Mouse (Mus musculus) CH12F3 (cell line): ENCODE measurements around the gene Bdnf.

Experiments
- in situ Hi-C: fragments of 300-500 bp; cut with MboI; formaldehyde crosslinking; loops from 2 replicates; pipeline ENCODE4 v1.14.3; 2020; ENCODE audit warnings: low sequenced_read_pairs

The Bdnf gene

DNA sequence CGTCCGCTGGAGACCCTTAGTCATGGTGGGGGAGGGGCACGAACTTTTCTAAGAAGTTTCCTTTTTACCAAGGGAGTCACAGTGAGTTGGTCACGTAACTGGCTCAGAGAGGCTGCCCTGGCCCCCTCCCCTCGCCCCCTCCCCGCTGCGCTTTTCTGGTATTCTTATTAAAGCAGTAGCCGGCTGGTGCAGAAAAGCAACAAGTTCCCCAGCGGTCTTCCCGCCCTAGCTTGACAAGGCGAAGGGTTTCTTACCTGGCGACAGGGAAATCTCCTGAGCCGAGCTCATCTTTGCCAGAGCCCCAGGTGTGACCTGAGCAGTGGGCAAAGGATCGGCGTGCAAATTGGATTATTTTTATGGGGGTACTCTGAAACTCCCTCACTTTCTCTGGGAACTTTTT is at the start of gene Bdnf:
Bdnf (plus strand) TSS at position 169 of the 400 bp plus-strand sequence.
- in situ Hi-C loops = no loop called here

DNA sequence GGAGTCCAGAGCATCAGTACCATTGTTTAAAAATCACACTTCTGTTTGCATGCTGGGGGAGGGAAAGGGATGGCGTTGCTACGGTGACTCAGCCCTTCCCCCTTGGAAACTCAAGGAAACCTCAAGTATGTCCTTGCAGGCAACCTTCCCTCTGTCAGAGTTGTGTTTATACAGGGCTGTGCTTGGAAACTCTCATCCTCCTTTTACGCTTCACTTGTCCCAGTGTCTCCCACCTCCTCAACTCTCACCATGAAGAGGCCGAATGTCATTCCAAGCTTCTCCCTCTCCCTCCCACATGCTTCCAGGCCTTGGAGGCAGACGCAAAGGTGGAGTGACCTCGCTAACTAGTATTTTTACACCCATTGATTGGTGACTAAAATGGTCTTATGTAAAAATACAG is 47.6 kb upstream of the Bdnf start:
- in situ Hi-C loops = no loop called here

DNA sequence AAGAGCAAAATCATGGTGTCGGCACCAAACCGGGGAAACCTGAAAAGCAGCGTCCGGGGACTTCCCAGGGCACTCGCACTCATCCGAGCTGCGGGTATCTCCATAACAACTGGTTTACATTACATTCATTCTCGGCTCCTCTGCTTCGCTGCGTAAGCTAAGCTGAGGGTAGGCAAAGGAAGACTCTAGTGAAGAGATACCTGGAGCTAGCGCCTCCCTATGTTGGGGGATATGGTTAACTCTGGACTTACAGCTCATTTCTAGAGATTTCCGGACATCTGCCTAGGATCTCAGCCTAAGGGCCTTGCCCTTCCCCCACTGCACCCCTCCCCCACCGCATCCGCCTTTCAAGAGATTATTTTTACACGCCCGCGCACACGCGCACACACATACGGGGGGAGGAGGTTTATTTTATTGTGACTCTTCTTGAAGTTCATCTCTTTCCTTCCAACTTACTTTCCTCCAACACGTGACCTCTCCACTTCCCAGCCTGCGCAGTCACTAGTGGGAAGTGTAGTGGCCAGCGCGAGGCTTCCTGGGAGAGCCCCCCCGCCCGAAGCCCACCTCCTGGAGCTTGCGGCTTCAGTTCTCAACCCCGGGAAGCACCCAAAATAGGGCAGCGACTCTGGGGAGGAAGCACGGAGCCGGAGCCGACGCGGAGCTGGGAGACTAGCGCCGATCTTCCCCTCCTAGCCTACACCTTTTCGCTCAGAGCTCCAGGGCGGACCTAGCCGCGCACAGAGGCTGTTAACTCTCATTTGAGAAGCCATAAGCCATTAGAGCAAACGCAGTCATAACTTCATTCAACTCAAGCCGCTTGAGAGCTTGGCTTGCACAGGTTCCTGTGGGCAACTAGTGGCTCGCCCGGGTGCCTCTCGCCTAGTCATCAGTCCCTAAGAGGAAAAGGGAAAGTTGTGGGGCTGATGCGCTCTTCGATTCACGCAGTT is 718 bp upstream of the Bdnf start:
- in situ Hi-C loops = no loop called here

DNA sequence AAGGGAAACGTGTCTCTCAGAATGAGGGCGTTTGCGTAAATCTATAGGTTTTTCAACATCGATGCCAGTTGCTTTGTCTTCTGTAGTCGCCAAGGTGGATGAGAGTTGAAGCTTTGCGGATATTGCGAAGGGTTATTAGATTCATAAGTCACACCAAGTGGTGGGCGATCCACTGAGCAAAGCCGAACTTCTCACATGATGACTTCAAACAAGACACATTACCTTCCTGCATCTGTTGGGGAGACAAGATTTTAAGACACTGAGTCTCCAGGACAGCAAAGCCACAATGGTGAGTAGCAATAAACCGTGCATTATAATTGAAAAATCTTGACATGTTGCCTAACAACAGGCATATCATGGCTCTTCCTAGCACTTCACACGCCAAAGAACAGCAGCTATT is 551 bp downstream of the Bdnf start:
- in situ Hi-C loops = no loop called here

GRCm38 (mm10) chr2:109675973-109676617 is 1.6 kb downstream of the Bdnf start:
- in situ Hi-C loops = no loop called here

DNA sequence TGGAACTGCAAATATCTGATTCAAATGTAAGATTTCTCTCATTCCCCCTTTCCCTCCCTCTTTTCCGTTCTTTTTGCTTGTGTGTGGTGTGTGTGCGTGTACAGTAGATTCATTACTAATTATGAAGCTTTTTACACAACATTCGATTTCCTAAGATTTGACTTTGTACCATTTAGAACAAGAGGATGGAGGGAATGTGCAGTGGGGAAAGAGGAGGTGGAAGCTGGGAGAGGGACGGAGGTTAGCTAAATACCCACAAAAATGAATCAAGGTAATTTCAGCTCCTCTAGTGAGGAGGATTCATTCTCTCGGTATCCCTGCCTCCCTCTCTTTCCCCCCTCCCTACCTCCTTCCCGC is 2.1 kb downstream of the Bdnf start:
- in situ Hi-C loops = no loop called here

- in situ Hi-C loops = no loop called here
Measured at GRCm38 (mm10) chr2:109677221-109678089, 3.0 kb downstream of the Bdnf start.

DNA sequence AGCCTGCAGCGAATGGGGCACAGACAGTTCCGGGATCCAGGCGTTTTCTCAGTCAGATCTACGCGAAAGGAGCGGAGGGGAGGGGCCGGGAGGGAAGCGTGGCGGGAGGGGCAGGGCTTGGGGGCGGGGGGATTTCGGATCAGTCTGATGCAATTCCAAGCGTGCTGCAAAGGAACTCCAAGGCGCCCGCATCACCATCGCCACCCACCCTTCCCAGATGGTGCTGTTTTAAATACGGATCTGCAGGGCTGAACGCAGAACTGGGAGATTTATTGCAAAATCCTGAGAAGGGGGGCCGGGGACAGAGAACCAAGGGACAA is 3.5 kb downstream of the Bdnf start:
- in situ Hi-C loops = no loop called here

GRCm38 (mm10) chr2:109678454-109678853 is 4.0 kb downstream of the Bdnf start:
- in situ Hi-C loops = no loop called here

GRCm38 (mm10) chr2:109679446-109679845 is 4.9 kb downstream of the Bdnf start:
- in situ Hi-C loops = no loop called here

- in situ Hi-C loops = no loop called here
Measured at GRCm38 (mm10) chr2:109681071-109681470, 6.6 kb downstream of the Bdnf start.

DNA sequence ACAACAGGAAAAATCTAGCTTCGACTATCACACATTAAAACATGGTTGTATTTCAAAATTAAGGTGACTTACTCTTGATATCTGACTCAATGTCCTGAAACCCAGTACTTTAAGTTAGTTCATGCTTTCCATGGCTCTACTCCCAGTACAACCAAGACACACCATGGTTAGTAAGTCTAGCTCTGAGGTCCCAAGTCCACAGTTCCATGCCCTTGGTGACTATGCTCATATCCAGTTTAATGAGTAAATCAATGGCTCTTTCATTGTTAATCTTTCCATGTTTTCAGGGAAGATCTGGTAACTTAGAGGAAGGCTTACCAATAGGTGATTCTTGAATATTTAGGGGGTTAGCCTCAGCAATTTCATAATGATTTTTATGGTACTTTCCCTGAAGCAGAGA is 14.2 kb downstream of the Bdnf start:
- in situ Hi-C loops = no loop called here

DNA sequence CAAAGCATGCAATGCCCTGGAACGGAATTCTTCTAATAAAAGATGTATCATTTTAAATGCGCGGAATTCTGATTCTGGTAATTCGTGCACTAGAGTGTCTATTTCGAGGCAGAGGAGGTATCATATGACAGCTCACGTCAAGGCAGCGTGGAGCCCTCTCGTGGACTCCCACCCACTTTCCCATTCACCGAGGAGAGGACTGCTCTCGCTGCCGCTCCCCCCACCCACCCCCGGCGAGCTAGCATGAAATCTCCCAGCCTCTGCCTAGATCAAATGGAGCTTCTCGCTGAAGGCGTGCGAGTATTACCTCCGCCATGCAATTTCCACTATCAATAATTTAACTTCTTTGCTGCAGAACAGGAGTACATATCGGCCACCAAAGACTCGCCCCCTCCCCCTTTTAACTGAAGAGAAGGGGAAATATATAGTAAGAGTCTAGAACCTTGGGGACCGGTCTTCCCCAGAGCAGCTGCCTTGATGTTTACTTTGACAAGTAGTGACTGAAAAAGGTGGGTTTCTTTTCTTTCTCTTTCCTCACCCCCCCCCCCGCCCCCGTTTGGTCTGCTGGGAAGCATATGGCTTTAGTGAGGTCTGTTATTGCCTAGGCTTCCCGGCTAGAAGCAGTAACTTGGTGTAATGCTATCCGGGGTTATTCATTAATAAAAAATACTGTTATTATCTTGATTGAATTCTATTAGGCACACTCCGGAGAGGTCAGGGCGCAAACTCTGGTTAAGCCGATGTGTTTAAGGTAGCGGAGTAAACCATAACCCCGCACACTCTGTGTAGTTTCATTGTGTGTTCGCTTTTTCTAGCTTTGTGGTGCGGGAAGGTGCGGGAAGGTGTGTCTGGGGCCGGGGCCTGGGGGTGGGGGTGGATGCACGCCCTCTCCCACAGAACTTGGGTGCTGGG is 18.0 kb downstream of the Bdnf start:
- in situ Hi-C loops = no loop called here

GRCm38 (mm10) chr2:109693178-109694115 is 18.9 kb downstream of the Bdnf start:
- in situ Hi-C loops = no loop called here

GRCm38 (mm10) chr2:109694116-109694837 is 19.8 kb downstream of the Bdnf start:
- in situ Hi-C loops = no loop called here

- in situ Hi-C loops = no loop called here
Measured at GRCm38 (mm10) chr2:109694838-109695225, 20.3 kb downstream of the Bdnf start.

DNA sequence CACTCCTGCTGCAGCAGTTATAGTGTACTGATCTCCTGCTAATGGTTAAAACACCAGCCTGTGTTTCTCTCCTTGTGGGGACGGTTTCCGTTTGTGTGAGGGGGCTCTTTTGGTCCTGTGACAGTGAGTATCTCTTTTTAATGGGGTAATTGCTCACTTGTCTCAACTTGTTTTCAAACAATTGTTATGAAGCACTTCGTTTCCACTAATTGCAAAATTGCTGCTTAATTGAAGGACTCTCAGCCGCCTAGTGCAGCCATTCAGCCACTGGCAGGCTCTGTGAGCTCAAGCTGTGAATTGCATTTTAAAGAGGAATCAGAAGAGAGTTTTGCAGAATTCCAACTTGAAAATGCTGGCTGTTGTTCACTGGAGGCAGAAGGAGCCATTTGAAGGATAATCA is 22.7 kb downstream of the Bdnf start:
- in situ Hi-C loops = no loop called here

- in situ Hi-C loops = no loop called here
Measured at GRCm38 (mm10) chr2:109700291-109700690, 25.8 kb downstream of the Bdnf start.

GRCm38 (mm10) chr2:109703588-109703987 is 29.1 kb downstream of the Bdnf start:
- in situ Hi-C loops = no loop called here
